Mouse (Mus musculus) olfactory bulb, adult 2 months (tissue): ENCODE measurements around the gene Fcho1.

ENCODE experiments used
- CTCF ChIP-seq: fragments of 200-500 bp; IDR thresholded peaks from 2 replicates; pipeline ENCODE4 v1.5.1; 2012; ENCODE audit warnings: low read depth, mild to moderate bottlenecking, low read length, moderate library complexity; ENCODE audit not compliant: insufficient read depth
- POLR2A ChIP-seq: fragments of 200-500 bp; IDR thresholded peaks from 2 replicates; pipeline ENCODE4 v1.6.1; 2012; ENCODE audit warnings: mild to moderate bottlenecking, low read depth, low read length, moderate library complexity; ENCODE audit not compliant: insufficient read depth

DNA sequence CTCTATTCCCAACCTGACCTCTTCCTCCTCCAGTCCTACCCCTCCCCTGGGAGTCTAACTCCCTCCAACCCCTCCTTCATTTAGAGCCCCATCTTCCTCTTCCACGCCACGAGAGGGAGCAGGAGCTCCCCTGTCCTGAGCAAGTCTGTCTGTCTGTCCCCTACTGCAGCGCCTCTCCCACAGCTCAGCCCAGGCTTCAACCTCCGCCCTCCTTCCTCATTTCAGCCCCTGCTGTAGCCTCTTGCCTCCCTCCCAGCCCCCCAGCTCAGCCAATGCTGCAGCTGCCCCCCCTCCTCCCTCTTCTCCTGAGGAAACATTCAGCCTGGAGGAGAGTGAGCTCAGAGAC lies 23.5 kb downstream of the Fcho1 start:
- TF ChIP-seq CTCF = no peak
- TF ChIP-seq POLR2A = no peak
